Mouse (Mus musculus) yolk sac, embryonic 10.5 days (tissue): ENCODE measurements at regions not wholly inside any gene's neighbourhood (a gene's known extent, or its start where the extent isn't known, plus 50 kb on each side); places are given as distances from the start of the nearest gene placed in this dataset.
"Not testable (repeated sequence)": the region's sequence is repeated elsewhere in the genome, so short reads cannot be mapped to it uniquely, and the experiment has no call there.

Source experiments
- DNase-seq: peaks from one replicate; pipeline ENCODE4 v3.0.0-alpha.2; 2017; ENCODE audit warnings: low spot score

GRCm38 (mm10) chr8:31518903-31519302, 1909.6 kb upstream of the 5930422O12Rik start:
- no peak for DNase-seq

GRCm38 (mm10) chr8:31520991-31521448, 1907.5 kb upstream of the 5930422O12Rik start:
- DNase-seq, result peak; percentile 42

- DNase-seq, result peak; percentile 41
These were observed 1903.4 kb upstream of the 5930422O12Rik start for GRCm38 (mm10) chr8:31525071-31525470.

- no peak for DNase-seq
These were observed 1889.3 kb upstream of the 5930422O12Rik start for GRCm38 (mm10) chr8:31539251-31539650.

- no peak for DNase-seq
These were observed 1886.9 kb upstream of the 5930422O12Rik start for GRCm38 (mm10) chr8:31541646-31542045.

GRCm38 (mm10) chr8:31574136-31574535, 1854.4 kb upstream of the 5930422O12Rik start:
- no peak for DNase-seq

- no peak for DNase-seq
These were observed 1852.4 kb upstream of the 5930422O12Rik start for GRCm38 (mm10) chr8:31576129-31576528.

GRCm38 (mm10) chr8:31584661-31585060, 1843.8 kb upstream of the 5930422O12Rik start:
- DNase-seq, result no peak

GRCm38 (mm10) chr8:31599536-31599935, 1829.0 kb upstream of the 5930422O12Rik start:
- DNase-seq, result no peak

- DNase-seq, result no peak
These were observed 1827.5 kb upstream of the 5930422O12Rik start for GRCm38 (mm10) chr8:31600979-31601378.

- no peak for DNase-seq
These were observed 1812.0 kb upstream of the 5930422O12Rik start for GRCm38 (mm10) chr8:31616501-31616900.

GRCm38 (mm10) chr8:31627708-31628107, 1800.8 kb upstream of the 5930422O12Rik start:
- no peak for DNase-seq

- no peak for DNase-seq
These were observed 1800.4 kb upstream of the 5930422O12Rik start for GRCm38 (mm10) chr8:31628146-31628545.

GRCm38 (mm10) chr8:31638417-31638816, 1790.1 kb upstream of the 5930422O12Rik start:
- no peak for DNase-seq

- DNase-seq, result no peak
These were observed 1764.8 kb upstream of the 5930422O12Rik start for GRCm38 (mm10) chr8:31663717-31664116.

GRCm38 (mm10) chr8:31665485-31665884, 1763.0 kb upstream of the 5930422O12Rik start:
- DNase-seq, result no peak

GRCm38 (mm10) chr8:31704168-31704567, 1724.3 kb upstream of the 5930422O12Rik start:
- no peak for DNase-seq

GRCm38 (mm10) chr8:31713321-31714076, 1715.0 kb upstream of the 5930422O12Rik start:
- no peak for DNase-seq

GRCm38 (mm10) chr8:31714077-31714458, 1714.4 kb upstream of the 5930422O12Rik start:
- DNase-seq, result no peak

GRCm38 (mm10) chr8:31720021-31720420, 1708.5 kb upstream of the 5930422O12Rik start:
- peak; percentile 3 for DNase-seq

- DNase-seq, result peak; percentile 16
These were observed 1707.9 kb upstream of the 5930422O12Rik start for GRCm38 (mm10) chr8:31720585-31720984.

- DNase-seq, result no peak
These were observed 1703.1 kb upstream of the 5930422O12Rik start for GRCm38 (mm10) chr8:31725430-31725829.

GRCm38 (mm10) chr8:31735610-31736009, 1692.9 kb upstream of the 5930422O12Rik start:
- no peak for DNase-seq

- DNase-seq, result not testable (repeated sequence)
These were observed 1691.2 kb upstream of the 5930422O12Rik start for GRCm38 (mm10) chr8:31737314-31737713.
